Mouse (Mus musculus) intestine, embryonic 16.5 days (tissue): ENCODE measurements around the gene Snx21. TPM values are rescaled to one million over a fixed set of nuclear protein-coding genes. Genes with fewer than 3 reads are reported as not detected.
A peak's percentile ranks its signal among the peaks of the same experiment; 100 is the strongest.

Experiments
- ATAC-seq: fragments of 200-750 bp; cut with Nextera tagmentation; 2 replicates; pipeline ENCODE4 v1.8.0; 2017; ENCODE audit warnings: moderate TSS enrichment, moderate library complexity
- H3K27ac ChIP-seq: fragments of 300-500 bp; sonication (generic); 2 replicates; pipeline ENCODE4 v1.5.1; 2014; ENCODE audit warnings: mild to moderate bottlenecking, low read length
- H3K27me3 ChIP-seq: fragments of 300-500 bp; sonication (generic); replicated peaks from 2 replicates; pipeline ENCODE4 v1.6.1; 2014; ENCODE audit warnings: low read length, control low read depth, mixed read lengths; ENCODE audit not compliant: control insufficient read depth, insufficient read depth
- H3K36me3 ChIP-seq: fragments of 300-500 bp; sonication (generic); 2 replicates; pipeline ENCODE4 v1.6.1; 2014; ENCODE audit warnings: low read length, control low read depth; ENCODE audit not compliant: control insufficient read depth, insufficient read depth
- H3K4me1 ChIP-seq: fragments of 300-500 bp; sonication (generic); 2 replicates; pipeline ENCODE4 v1.6.1; 2014; ENCODE audit warnings: low read length, control low read depth, mixed read lengths; ENCODE audit not compliant: control insufficient read depth, insufficient read depth
- H3K4me2 ChIP-seq: fragments of 300-500 bp; sonication (generic); 2 replicates; pipeline ENCODE4 v1.6.1; 2014; ENCODE audit warnings: low read depth, low read length, control low read depth
- H3K4me3 ChIP-seq: fragments of 300-500 bp; sonication (generic); 2 replicates; pipeline ENCODE4 v1.5.1; 2014; ENCODE audit warnings: mild to moderate bottlenecking, low read length
- H3K9ac ChIP-seq: fragments of 300-500 bp; sonication (generic); 2 replicates; pipeline ENCODE4 v1.6.1; 2014; ENCODE audit warnings: low read depth, low read length
- H3K9me3 ChIP-seq: fragments of 300-500 bp; sonication (generic); 2 replicates; pipeline ENCODE4 v1.6.1; 2016; ENCODE audit warnings: low read length, control low read depth; ENCODE audit not compliant: control insufficient read depth
- WGBS: fragments of 180-500 bp; shearing (Covaris S2); extraction: QIAGEN DNeasy Blood & Tissue Kit; methylation state at CpG from one replicate; pipeline ENCODE4 v1.1.7; 2014; 5-methylcytosine and 5-hydroxymethylcytosine counted together
- polyA plus RNA-seq: library from polyadenylated mRNA; unstranded; fragments of >200 nt; fragmentation: Nextera tagmentation; extraction: Ambion mirVana; gene quantifications from 2 replicates; pipeline ENCODE4 v1.2.1, GENCODE M21; 2015

Gene Snx21
- polyA plus RNA-seq, 1 experiment from 2014 or later: 19.6 TPM

GRCm38 (mm10) chr2:164787779-164788178, 2.2 kb downstream of the Snx21 start:
- WGBS: 77% methylated on average over 10 of the region's 10 CpGs
- no peak overlapping the region for H3K27ac ChIP-seq
- H3K4me1 ChIP-seq: peaks cover 20% of the 10 kb centered on the region
- H3K9ac ChIP-seq: no peak overlapping the region
- no peaks in the 10 kb centered on the region for H3K27me3 ChIP-seq
- ATAC-seq: no peak
- H3K4me3 ChIP-seq: no peak overlapping the region
- peaks cover 16% of the 10 kb centered on the region; the same call in 1 of the 2 replicates for H3K36me3 ChIP-seq
- no peaks in the 10 kb centered on the region for H3K9me3 ChIP-seq
- H3K4me2 ChIP-seq: no peak overlapping the region

- ATAC-seq: no peak
- Histone ChIP-seq H3K27me3 (no peaks in the 10 kb centered on the region), H3K4me3 (no peak overlapping the region), H3K4me1 (peaks cover 23% of the 10 kb centered on the region), H3K9me3 (no peaks in the 10 kb centered on the region), H3K36me3 (peaks cover 20% of the 10 kb centered on the region; the same call in 1 of the 2 replicates), H3K4me2 (no peak overlapping the region), H3K27ac (no peak overlapping the region), H3K9ac (no peak overlapping the region)
- WGBS: 64% methylated on average over 4 of the region's 4 CpGs
These were observed 2.8 kb downstream of the Snx21 start for GRCm38 (mm10) chr2:164788411-164788810.

GRCm38 (mm10) chr2:164790451-164790850, 4.8 kb downstream of the Snx21 start:
- no peak for ATAC-seq
- Histone ChIP-seq H3K4me3 (no peak overlapping the region), H3K4me1 (peaks cover 20% of the 10 kb centered on the region), H3K36me3 (peaks cover 22% of the 10 kb centered on the region; the same call in 1 of the 2 replicates), H3K27ac (no peak overlapping the region), H3K9ac (no peak overlapping the region), H3K9me3 (no peaks in the 10 kb centered on the region), H3K27me3 (no peaks in the 10 kb centered on the region), H3K4me2 (no peak overlapping the region)
- WGBS: 64% methylated on average over 4 of the region's 4 CpGs

GRCm38 (mm10) chr2:164791841-164792261, 6.2 kb downstream of the Snx21 start:
- no peaks in the 10 kb centered on the region for H3K27me3 ChIP-seq
- H3K36me3 ChIP-seq: peaks cover 24% of the 10 kb centered on the region; the same call in 1 of the 2 replicates
- H3K9ac ChIP-seq: peak overlapping the region; percentile 19; the same call in 1 of the 2 replicates
- no peak overlapping the region for H3K4me3 ChIP-seq
- peaks cover 16% of the 10 kb centered on the region for H3K4me1 ChIP-seq
- H3K9me3 ChIP-seq: no peaks in the 10 kb centered on the region
- peak overlapping the region; percentile 28; the same call in 1 of the 2 replicates for H3K27ac ChIP-seq
- H3K4me2 ChIP-seq: no peak overlapping the region
- ATAC-seq: no peak
- WGBS: 87% methylated on average over 18 of the region's 18 CpGs

GRCm38 (mm10) chr2:164792400-164793190, 7.0 kb downstream of the Snx21 start:
- Histone ChIP-seq H3K27me3 (no peaks in the 10 kb centered on the region), H3K4me3 (no peak overlapping the region), H3K9ac (no peak overlapping the region; the same call in 1 of the 2 replicates), H3K4me2 (no peak overlapping the region), H3K4me1 (peaks cover 12% of the 10 kb centered on the region), H3K36me3 (peaks cover 26% of the 10 kb centered on the region; the same call in 1 of the 2 replicates), H3K27ac (peak overlapping the region; percentile 28), H3K9me3 (no peaks in the 10 kb centered on the region)
- 89% methylated on average over 12 of the region's 12 CpGs for WGBS
- ATAC-seq: peak; percentile 6; the same call in 1 of the 2 replicates

- H3K36me3 ChIP-seq: peaks cover 26% of the 10 kb centered on the region; the same call in 1 of the 2 replicates
- H3K9me3 ChIP-seq: no peaks in the 10 kb centered on the region
- no peak overlapping the region for H3K4me2 ChIP-seq
- H3K4me3 ChIP-seq: no peak overlapping the region
- H3K27ac ChIP-seq: no peak overlapping the region
- ATAC-seq: 0 out of 2 replicates have a peak, but pooled peaks have one; percentile 16
- H3K4me1 ChIP-seq: peaks cover 11% of the 10 kb centered on the region
- H3K9ac ChIP-seq: no peak overlapping the region
- H3K27me3 ChIP-seq: no peaks in the 10 kb centered on the region
- 69% methylated on average over 3 of the region's 3 CpGs for WGBS
These were observed 7.6 kb downstream of the Snx21 start for GRCm38 (mm10) chr2:164793236-164793635.

GRCm38 (mm10) chr2:164793772-164794171, 8.1 kb downstream of the Snx21 start:
- no peak for ATAC-seq
- peaks cover 23% of the 10 kb centered on the region; the same call in 1 of the 2 replicates for H3K36me3 ChIP-seq

GRCm38 (mm10) chr2:164794293-164794692, 8.7 kb downstream of the Snx21 start:
- ATAC-seq: peak; percentile 59
- peaks cover 23% of the 10 kb centered on the region; the same call in 1 of the 2 replicates for H3K36me3 ChIP-seq
- no peaks in the 10 kb centered on the region for H3K27me3 ChIP-seq
- H3K27ac ChIP-seq: no peak overlapping the region
- no peak overlapping the region for H3K4me2 ChIP-seq
- no peaks in the 10 kb centered on the region for H3K9me3 ChIP-seq
- WGBS: 37% methylated on average over 5 of the region's 5 CpGs
- no peak overlapping the region for H3K4me3 ChIP-seq
- peaks cover 3% of the 10 kb centered on the region for H3K4me1 ChIP-seq
- no peak overlapping the region for H3K9ac ChIP-seq

More at GRCm38 (mm10) chr2:164793772-164794171, 8.1 kb downstream of the Snx21 start:
- 91% methylated on average over 2 of the region's 2 CpGs for WGBS
- Histone ChIP-seq H3K4me1 (peaks cover 6% of the 10 kb centered on the region), H3K4me2 (no peak overlapping the region), H3K9me3 (no peaks in the 10 kb centered on the region), H3K27ac (no peak overlapping the region), H3K9ac (no peak overlapping the region), H3K27me3 (no peaks in the 10 kb centered on the region), H3K4me3 (no peak overlapping the region)

GRCm38 (mm10) chr2:164795868-164796267, 10.2 kb downstream of the Snx21 start:
- H3K36me3 ChIP-seq: peaks cover 23% of the 10 kb centered on the region
- H3K4me3 ChIP-seq: no peak overlapping the region
- H3K27me3 ChIP-seq: no peaks in the 10 kb centered on the region
- H3K4me2 ChIP-seq: no peak overlapping the region
- H3K9me3 ChIP-seq: no peaks in the 10 kb centered on the region
- H3K4me1 ChIP-seq: peaks cover 3% of the 10 kb centered on the region
- WGBS: 80% methylated on average over 4 of the region's 4 CpGs
- no peak overlapping the region for H3K27ac ChIP-seq
- no peak overlapping the region for H3K9ac ChIP-seq
- ATAC-seq: no peak
